Mouse (Mus musculus): ENCODE results near the gene Dnmbp. TPM values are rescaled to one million over a fixed set of nuclear protein-coding genes. Genes with fewer than 3 reads are reported as not detected.

The Dnmbp gene
- polyA plus RNA-seq, 1 experiment, result 13.9 TPM

- Histone ChIP-seq H3K4me1 (ENCODE audit: control insufficient read depth, insufficient read depth, low read length) (no peaks in the 10 kb centered on the region), H3K36me3 (ENCODE audit: control insufficient read depth, insufficient read depth, low read length) (no peaks in the 10 kb centered on the region), H3K27me3 (replicated peaks; ENCODE audit: control insufficient read depth, insufficient read depth, low read length) (no peaks in the 10 kb centered on the region), H3K4me3 (ENCODE audit: insufficient read depth, low read depth, low read length) (no peak overlapping the region), H3K27ac (ENCODE audit: insufficient read depth, low read depth, low read length) (no peak overlapping the region)
- WGBS, result 89% methylated on average over 6 of the region's 6 CpGs
- no peak for DNase-seq
- TF ChIP-seq POLR2A (IDR thresholded peaks at IDR 0.05; ENCODE audit: low read depth, low read length) (no peak), CTCF (conservative IDR thresholded peaks at IDR 0.05; ENCODE audit: insufficient read depth, insufficient read length, low read depth, low read length) (no peak)
Observed at GRCm38 (mm10) chr19:43974221-43974620, 34.2 kb upstream of the Dnmbp start.

DNA sequence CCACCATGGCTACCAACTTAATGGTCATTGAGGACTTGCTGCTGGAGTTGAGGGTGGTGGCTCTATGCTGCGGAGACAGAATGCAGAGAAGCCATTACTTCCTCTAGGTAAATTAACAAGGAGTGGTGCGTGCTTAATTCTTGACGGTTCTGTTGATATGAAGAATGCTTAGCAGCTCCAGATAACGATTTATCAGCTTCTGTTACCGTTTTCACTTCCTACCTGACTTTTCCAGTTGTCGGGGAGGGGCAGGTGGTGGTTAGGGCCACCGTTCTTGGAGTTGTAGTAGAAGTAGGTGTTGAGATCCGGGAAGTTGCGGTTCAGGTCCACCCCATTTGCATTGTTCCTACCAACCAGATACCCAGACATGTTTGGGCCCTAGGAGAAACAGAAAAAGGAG lies 33.7 kb upstream of the Dnmbp start:
- no peak overlapping the region for H3K4me3 ChIP-seq (ENCODE audit: insufficient read depth, low read depth, low read length)
- no peaks in the 10 kb centered on the region for H3K36me3 ChIP-seq (ENCODE audit: control insufficient read depth, insufficient read depth, low read length)
- H3K27ac ChIP-seq (ENCODE audit: insufficient read depth, low read depth, low read length), result no peak overlapping the region
- no peaks in the 10 kb centered on the region for H3K4me1 ChIP-seq (ENCODE audit: control insufficient read depth, insufficient read depth, low read length)
- DNase-seq, result no peak
- TF ChIP-seq POLR2A (IDR thresholded peaks at IDR 0.05; ENCODE audit: low read depth, low read length), result no peak
- TF ChIP-seq CTCF (conservative IDR thresholded peaks at IDR 0.05; ENCODE audit: insufficient read depth, insufficient read length, low read depth, low read length), result no peak
- WGBS, result 87% methylated on average over 9 of the region's 9 CpGs
- no peaks in the 10 kb centered on the region for H3K27me3 ChIP-seq (replicated peaks; ENCODE audit: control insufficient read depth, insufficient read depth, low read length)

- H3K4me3 ChIP-seq (ENCODE audit: insufficient read depth, low read depth, low read length), result no peak overlapping the region
- no peaks in the 10 kb centered on the region for H3K36me3 ChIP-seq (ENCODE audit: control insufficient read depth, insufficient read depth, low read length)
- DNase-seq, result no peak
- H3K27ac ChIP-seq (ENCODE audit: insufficient read depth, low read depth, low read length), result no peak overlapping the region
- 84% methylated on average over 8 of the region's 8 CpGs for WGBS
- H3K27me3 ChIP-seq (replicated peaks; ENCODE audit: control insufficient read depth, insufficient read depth, low read length), result no peaks in the 10 kb centered on the region
- no peaks in the 10 kb centered on the region for H3K4me1 ChIP-seq (ENCODE audit: control insufficient read depth, insufficient read depth, low read length)
- TF ChIP-seq CTCF (conservative IDR thresholded peaks at IDR 0.05; ENCODE audit: insufficient read depth, insufficient read length, low read depth, low read length) (no peak), POLR2A (IDR thresholded peaks at IDR 0.05; ENCODE audit: low read depth, low read length) (no peak)
Observed at GRCm38 (mm10) chr19:43972129-43972528, 32.1 kb upstream of the Dnmbp start.

DNA sequence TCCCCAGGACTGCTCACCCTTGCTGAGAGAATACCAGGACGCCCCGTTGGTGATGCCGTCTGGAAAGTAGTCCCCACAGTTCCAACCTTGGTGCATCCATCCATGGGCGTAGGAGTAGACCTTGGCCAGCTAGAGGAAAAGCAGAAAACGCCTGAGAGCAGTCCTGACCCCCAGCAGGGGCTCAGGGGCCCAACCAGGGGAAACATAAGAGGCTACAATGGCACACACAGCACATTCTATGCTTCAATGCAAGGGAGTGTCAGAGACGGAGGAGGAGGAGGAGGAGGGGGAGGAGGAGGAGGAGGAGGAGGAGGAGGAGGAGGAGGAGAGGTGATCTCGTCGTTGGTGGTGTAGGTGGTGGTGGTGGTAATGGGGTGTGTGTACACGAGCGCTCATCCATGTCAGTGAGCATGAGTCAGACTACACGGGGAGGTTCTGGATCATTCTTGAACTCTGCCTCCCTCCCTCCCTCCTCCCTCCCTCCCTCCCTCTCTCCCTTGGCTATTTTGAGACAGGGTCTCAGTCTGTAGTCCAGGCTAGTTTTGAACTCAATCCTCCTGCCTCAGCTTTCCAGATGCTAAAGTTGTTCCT lies 28.5 kb upstream of the Dnmbp start:
- TF ChIP-seq POLR2A (IDR thresholded peaks at IDR 0.05; ENCODE audit: low read depth, low read length), result no peak
- TF ChIP-seq CTCF (conservative IDR thresholded peaks at IDR 0.05; ENCODE audit: insufficient read depth, insufficient read length, low read depth, low read length), result no peak
- Histone ChIP-seq H3K27me3 (replicated peaks; ENCODE audit: control insufficient read depth, insufficient read depth, low read length) (no peaks in the 10 kb centered on the region), H3K27ac (ENCODE audit: insufficient read depth, low read depth, low read length) (no peak overlapping the region), H3K4me3 (ENCODE audit: insufficient read depth, low read depth, low read length) (no peak overlapping the region), H3K4me1 (ENCODE audit: control insufficient read depth, insufficient read depth, low read length) (no peaks in the 10 kb centered on the region; the same call in 1 of the 2 replicates), H3K36me3 (ENCODE audit: control insufficient read depth, insufficient read depth, low read length) (no peaks in the 10 kb centered on the region)
- WGBS, result 25% methylated on average over 10 of the region's 11 CpGs
- DNase-seq, result no peak

- DNase-seq, result peak; percentile 61
- Histone ChIP-seq H3K4me3 (ENCODE audit: insufficient read depth, low read depth, low read length) (no peak overlapping the region), H3K27ac (ENCODE audit: insufficient read depth, low read depth, low read length) (no peak overlapping the region), H3K27me3 (replicated peaks; ENCODE audit: control insufficient read depth, insufficient read depth, low read length) (no peaks in the 10 kb centered on the region), H3K4me1 (ENCODE audit: control insufficient read depth, insufficient read depth, low read length) (no peaks in the 10 kb centered on the region; the same call in 1 of the 2 replicates), H3K36me3 (ENCODE audit: control insufficient read depth, insufficient read depth, low read length) (no peaks in the 10 kb centered on the region)
- WGBS, result 58% methylated on average over 2 of the region's 2 CpGs
- TF ChIP-seq POLR2A (IDR thresholded peaks at IDR 0.05; ENCODE audit: low read depth, low read length), result no peak
- TF ChIP-seq CTCF (conservative IDR thresholded peaks at IDR 0.05; ENCODE audit: insufficient read depth, insufficient read length, low read depth, low read length), result no peak
Observed at GRCm38 (mm10) chr19:43966481-43966880, 26.5 kb upstream of the Dnmbp start.

- no peak for DNase-seq
- TF ChIP-seq CTCF (conservative IDR thresholded peaks at IDR 0.05; ENCODE audit: insufficient read depth, insufficient read length, low read depth, low read length) (no peak), POLR2A (IDR thresholded peaks at IDR 0.05; ENCODE audit: low read depth, low read length) (no peak)
- no peak overlapping the region for H3K27ac ChIP-seq (ENCODE audit: insufficient read depth, low read depth, low read length)
- H3K4me3 ChIP-seq (ENCODE audit: insufficient read depth, low read depth, low read length), result no peak overlapping the region
- no peaks in the 10 kb centered on the region for H3K36me3 ChIP-seq (ENCODE audit: control insufficient read depth, insufficient read depth, low read length)
- no peaks in the 10 kb centered on the region for H3K27me3 ChIP-seq (replicated peaks; ENCODE audit: control insufficient read depth, insufficient read depth, low read length)
- no peaks in the 10 kb centered on the region; the same call in 1 of the 2 replicates for H3K4me1 ChIP-seq (ENCODE audit: control insufficient read depth, insufficient read depth, low read length)
- 76% methylated on average over 11 of the region's 11 CpGs for WGBS
Observed at GRCm38 (mm10) chr19:43965496-43966085, 25.6 kb upstream of the Dnmbp start.

GRCm38 (mm10) chr19:43962795-43963194 lies 22.8 kb upstream of the Dnmbp start:
- WGBS, result 41% methylated on average over 9 of the region's 9 CpGs
- Histone ChIP-seq H3K36me3 (ENCODE audit: control insufficient read depth, insufficient read depth, low read length) (no peaks in the 10 kb centered on the region), H3K4me1 (ENCODE audit: control insufficient read depth, insufficient read depth, low read length) (no peaks in the 10 kb centered on the region; the same call in 1 of the 2 replicates), H3K27ac (ENCODE audit: insufficient read depth, low read depth, low read length) (no peak overlapping the region), H3K4me3 (ENCODE audit: insufficient read depth, low read depth, low read length) (no peak overlapping the region), H3K27me3 (replicated peaks; ENCODE audit: control insufficient read depth, insufficient read depth, low read length) (no peaks in the 10 kb centered on the region)
- TF ChIP-seq CTCF (conservative IDR thresholded peaks at IDR 0.05; ENCODE audit: insufficient read depth, insufficient read length, low read depth, low read length) (no peak), POLR2A (IDR thresholded peaks at IDR 0.05; ENCODE audit: low read depth, low read length) (no peak)
- no peak for DNase-seq
